16 mouse cellular contexts compared by ENCODE assay signal in the genomic region with DNA sequence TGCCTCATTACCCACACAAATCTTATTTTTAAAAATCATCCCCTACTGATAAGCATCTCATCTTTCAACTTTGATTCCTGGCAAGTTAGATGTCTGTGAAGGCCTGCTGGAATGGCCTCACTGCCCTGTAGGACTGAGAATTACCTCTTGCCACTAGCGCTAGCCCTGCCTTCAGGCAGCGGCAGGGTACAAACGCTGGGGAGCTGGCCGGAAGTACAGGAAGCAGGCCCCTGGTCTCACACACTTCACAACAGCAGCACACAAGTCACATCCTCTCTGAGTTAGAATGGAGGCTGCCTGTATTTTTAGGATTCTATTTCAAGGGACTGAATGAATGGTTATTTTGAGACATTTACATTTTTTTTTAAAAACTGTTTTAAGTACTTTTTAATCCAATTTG.
A peak's percentile ranks its signal among the peaks of the same experiment; 100 is the strongest.
DNase-seq lines count a peak whose midpoint lies in the region; ATAC-seq and TF ChIP-seq lines count a peak whose summit lies in the region.
"Had no signal": no experiment of that assay in that cellular context is flagged by ENCODE, and none has a peak within 500 bp of the region (broad histone marks: within the 10 kb centered on the region; RNA-seq: fewer than 3 reads in every experiment).

No protein-coding gene starts in this region.

- 68% methylated on average over 4 of the region's 4 CpGs for WGBS in forebrain, embryonic 11.5 days
- 67% methylated on average over 4 of the region's 4 CpGs for WGBS in forebrain, postnatal 0 days
- 36% methylated on average over 4 of the region's 4 CpGs for WGBS in kidney, embryonic 15.5 days

- H3K9me3 ChIP-seq in forebrain, embryonic 11.5 days (ENCODE audit: control insufficient read depth, low read length) = no peaks in the 10 kb centered on the region
- H3K9me3 ChIP-seq in forebrain, postnatal 0 days (ENCODE audit: low read length) = no peaks in the 10 kb centered on the region
- no peaks in the 10 kb centered on the region for H3K9me3 ChIP-seq in kidney, embryonic 15.5 days (replicated peaks)
- H3K9me3 ChIP-seq: hindbrain, embryonic 13.5 days; limb, embryonic 15.5 days; lung, embryonic 15.5 days had no signal

- no peak overlapping the region for H3K27ac ChIP-seq in forebrain, embryonic 11.5 days (ENCODE audit: low read depth, low read length)
- H3K27ac ChIP-seq in forebrain, postnatal 0 days (ENCODE audit: low read depth, low read length) = no peak overlapping the region
- peak overlapping the region; percentile 19; the same call in 1 of the 2 replicates for H3K27ac ChIP-seq in kidney, embryonic 15.5 days
- H3K27ac ChIP-seq in gastrocnemius, adult 2 months = no peak overlapping the region
- H3K27ac ChIP-seq: hindbrain, embryonic 13.5 days; layer of hippocampus, adult 2 months; limb, embryonic 15.5 days; lung, embryonic 15.5 days had no signal

- peak; percentile 44 for DNase-seq in forebrain, embryonic 11.5 days (ENCODE audit: low spot score)
- DNase-seq in forebrain, postnatal 0 days = no peak
- no peak for DNase-seq in kidney, adult 9 months
- peak; percentile 44 for DNase-seq in thymus, postnatal 25 days
- DNase-seq in adrenal gland, postnatal 25 days = no peak
- no peak for DNase-seq in gastrocnemius, adult 2 months
- DNase-seq: adrenal gland, postnatal 36 days; cerebellum, postnatal 10 days; right cerebral cortex, adult 18-20 months had no signal

- intact Hi-C loops in gastrocnemius, adult 2 months (cut with DNase I) = no loop called here

- TF ChIP-seq CTCF in forebrain, postnatal 0 days (IDR thresholded peaks at IDR 0.05; ENCODE audit: low read depth) = no peak
- no peak for TF ChIP-seq CTCF in gastrocnemius, adult 2 months (IDR thresholded peaks at IDR 0.05)

- no peak overlapping the region for H3K9ac ChIP-seq in forebrain, embryonic 11.5 days (ENCODE audit: low read length)
- no peak overlapping the region for H3K9ac ChIP-seq in forebrain, postnatal 0 days
- no peak overlapping the region for H3K9ac ChIP-seq in kidney, embryonic 15.5 days
- H3K9ac ChIP-seq: hindbrain, embryonic 13.5 days; limb, embryonic 15.5 days; lung, embryonic 15.5 days had no signal

- H3K4me1 ChIP-seq in forebrain, embryonic 11.5 days (replicated peaks; ENCODE audit: control insufficient read depth, insufficient read depth, low read length) = no peaks in the 10 kb centered on the region
- no peaks in the 10 kb centered on the region for H3K4me1 ChIP-seq in forebrain, postnatal 0 days (ENCODE audit: insufficient read depth)
- H3K4me1 ChIP-seq in kidney, embryonic 15.5 days = peaks cover 52% of the 10 kb centered on the region

- no peak overlapping the region for H3K4me2 ChIP-seq in forebrain, embryonic 11.5 days (ENCODE audit: low read depth, low read length, severe bottlenecking)
- H3K4me2 ChIP-seq in forebrain, postnatal 0 days (ENCODE audit: low read depth) = no peak overlapping the region
- H3K4me2 ChIP-seq in kidney, embryonic 15.5 days = no peak overlapping the region
- H3K4me2 ChIP-seq: hindbrain, embryonic 13.5 days; limb, embryonic 15.5 days; lung, embryonic 15.5 days had no signal

- H3K36me3 ChIP-seq in forebrain, embryonic 11.5 days (ENCODE audit: control insufficient read depth, insufficient read depth, low read length) = no peaks in the 10 kb centered on the region; the same call in 1 of the 2 replicates
- no peaks in the 10 kb centered on the region for H3K36me3 ChIP-seq in forebrain, postnatal 0 days (ENCODE audit: insufficient read depth)
- H3K36me3 ChIP-seq in kidney, embryonic 15.5 days = peaks cover 7% of the 10 kb centered on the region
- H3K36me3 ChIP-seq: lung, embryonic 15.5 days had no signal

- H3K4me3 ChIP-seq in forebrain, embryonic 11.5 days (ENCODE audit: low read depth, low read length) = no peak overlapping the region
- no peak overlapping the region for H3K4me3 ChIP-seq in forebrain, postnatal 0 days (ENCODE audit: low read depth, low read length)
- H3K4me3 ChIP-seq in kidney, embryonic 15.5 days (replicated peaks) = no peak overlapping the region
- H3K4me3 ChIP-seq in gastrocnemius, adult 2 months = no peak overlapping the region
- H3K4me3 ChIP-seq: hindbrain, embryonic 13.5 days; layer of hippocampus, adult 2 months; limb, embryonic 15.5 days; lung, embryonic 15.5 days had no signal

- no peaks in the 10 kb centered on the region for H3K27me3 ChIP-seq in forebrain, embryonic 11.5 days (ENCODE audit: control insufficient read depth, insufficient read depth, low read length)
- H3K27me3 ChIP-seq in forebrain, postnatal 0 days (ENCODE audit: insufficient read depth, low read length) = no peaks in the 10 kb centered on the region
- H3K27me3 ChIP-seq in kidney, embryonic 15.5 days = no peaks in the 10 kb centered on the region
- H3K27me3 ChIP-seq: hindbrain, embryonic 13.5 days; limb, embryonic 15.5 days; lung, embryonic 15.5 days had no signal

- ATAC-seq in forebrain, embryonic 11.5 days (replicated peaks; ENCODE audit: low FRiP score) = no peak
- ATAC-seq in forebrain, postnatal 0 days = no peak
- no peak for ATAC-seq in kidney, embryonic 15.5 days (replicated peaks; ENCODE audit: low FRiP score)
- ATAC-seq in granulocyte monocyte progenitor cell, adult 5-6 weeks (replicated peaks; ENCODE audit: poor library complexity, severe bottlenecking) = peak; percentile 68; the same call in 1 of the 2 replicates
- ATAC-seq: intestine, postnatal 0 days had no signal

Comparison
In these comparisons a context has a peak if more than half of its experiments do, and no peak if none do; other contexts are left out.
1. DNase-seq: peak in forebrain, embryonic 11.5 days (single experiment) and thymus, postnatal 25 days (single experiment); none in forebrain, postnatal 0 days (single experiment), kidney, adult 9 months (single experiment), adrenal gland, postnatal 25 days (single experiment) and gastrocnemius, adult 2 months (single experiment).